In genomic region chr3:150384996-150385627, GRCm38 (mm10) we compare ENCODE assay signal across 8 mouse cellular contexts.
DNase-seq lines count a peak whose midpoint lies in the region; ATAC-seq and TF ChIP-seq lines count a peak whose summit lies in the region.

No protein-coding gene starts in this region.

- no peak overlapping the region for H3K9ac ChIP-seq in hindbrain, embryonic 12.5 days
- no peak overlapping the region for H3K9ac ChIP-seq in forebrain, embryonic 16.5 days (replicated peaks; ENCODE audit: low read depth, low read length)
- no peak overlapping the region for H3K9ac ChIP-seq in midbrain, embryonic 14.5 days (replicated peaks; ENCODE audit: low read length)

- H3K9me3 ChIP-seq in hindbrain, embryonic 10.5 days: no peaks in the 10 kb centered on the region
- no peaks in the 10 kb centered on the region for H3K9me3 ChIP-seq in hindbrain, embryonic 12.5 days (replicated peaks)
- no peaks in the 10 kb centered on the region for H3K9me3 ChIP-seq in E14TG2a.4 (ENCODE audit: low read length)
- no peaks in the 10 kb centered on the region for H3K9me3 ChIP-seq in forebrain, embryonic 16.5 days (ENCODE audit: control insufficient read depth, low read length)
- H3K9me3 ChIP-seq in midbrain, embryonic 14.5 days (ENCODE audit: control insufficient read depth, low read length): no peaks in the 10 kb centered on the region

- ATAC-seq in hindbrain, embryonic 12.5 days (ENCODE audit: low FRiP score): no peak
- ATAC-seq in forebrain, embryonic 16.5 days: peak; percentile 55; the same call in 1 of the 2 replicates
- no peak; the same call in 1 of the 2 replicates for ATAC-seq in midbrain, embryonic 14.5 days (ENCODE audit: low FRiP score, low TSS enrichment)

- H3K4me3 ChIP-seq in hindbrain, embryonic 10.5 days: no peak overlapping the region
- H3K4me3 ChIP-seq in hindbrain, embryonic 12.5 days: no peak overlapping the region
- H3K4me3 ChIP-seq in E14TG2a.4 (replicated peaks; ENCODE audit: low read length): no peak overlapping the region
- H3K4me3 ChIP-seq in forebrain, embryonic 16.5 days (replicated peaks; ENCODE audit: low read length): no peak overlapping the region
- H3K4me3 ChIP-seq in midbrain, embryonic 14.5 days (replicated peaks; ENCODE audit: low read depth, low read length): no peak overlapping the region

- no peak overlapping the region for H3K4me2 ChIP-seq in hindbrain, embryonic 12.5 days (replicated peaks)
- H3K4me2 ChIP-seq in forebrain, embryonic 16.5 days (ENCODE audit: low read length): no peak overlapping the region
- H3K4me2 ChIP-seq in midbrain, embryonic 14.5 days (ENCODE audit: low read length): no peak overlapping the region

- H3K4me1 ChIP-seq in hindbrain, embryonic 10.5 days (replicated peaks): no peaks in the 10 kb centered on the region
- H3K4me1 ChIP-seq in hindbrain, embryonic 12.5 days: no peaks in the 10 kb centered on the region
- H3K4me1 ChIP-seq in E14TG2a.4 (replicated peaks; ENCODE audit: low read depth, low read length): no peaks in the 10 kb centered on the region
- no peaks in the 10 kb centered on the region for H3K4me1 ChIP-seq in forebrain, embryonic 16.5 days (replicated peaks; ENCODE audit: control insufficient read depth, insufficient read depth, low read length)
- no peaks in the 10 kb centered on the region for H3K4me1 ChIP-seq in midbrain, embryonic 14.5 days (ENCODE audit: control insufficient read depth, insufficient read depth, low read length)

- DNase-seq in hindbrain, embryonic 10.5 days (ENCODE audit: low spot score): peak; percentile 54
- DNase-seq in brain, adult 2 months (ENCODE audit: low read depth, low spot score): peak; percentile 67
- DNase-seq in layer of hippocampus, adult 9-11 months: peak; percentile 29
- DNase-seq in midbrain, embryonic 14.5 days: peak; percentile 72
- no peak for DNase-seq in MN1 (ENCODE audit: low spot score)

- H3K27me3 ChIP-seq in hindbrain, embryonic 10.5 days (ENCODE audit: insufficient read depth, poor library complexity, severe bottlenecking): no peaks in the 10 kb centered on the region
- no peaks in the 10 kb centered on the region for H3K27me3 ChIP-seq in hindbrain, embryonic 12.5 days
- H3K27me3 ChIP-seq in E14TG2a.4 (ENCODE audit: insufficient read depth, low read length): no peaks in the 10 kb centered on the region
- H3K27me3 ChIP-seq in forebrain, embryonic 16.5 days (replicated peaks; ENCODE audit: control insufficient read depth, insufficient read depth, low read length): no peaks in the 10 kb centered on the region
- no peaks in the 10 kb centered on the region for H3K27me3 ChIP-seq in midbrain, embryonic 14.5 days (ENCODE audit: control insufficient read depth, insufficient read depth, low read length)

- WGBS in hindbrain, embryonic 10.5 days: 16% methylated on average over 1 of the region's 1 CpGs
- WGBS in hindbrain, embryonic 12.5 days: 7% methylated on average over 1 of the region's 1 CpGs
- 13% methylated on average over 1 of the region's 1 CpGs for WGBS in forebrain, embryonic 16.5 days
- WGBS in midbrain, embryonic 14.5 days: 13% methylated on average over 1 of the region's 1 CpGs

- peak; percentile 38 for TF ChIP-seq CTCF in E14TG2a.4 (conservative IDR thresholded peaks at IDR 0.05; ENCODE audit: low read length)

- H3K27ac ChIP-seq in hindbrain, embryonic 10.5 days: no peak overlapping the region
- no peak overlapping the region for H3K27ac ChIP-seq in hindbrain, embryonic 12.5 days
- H3K27ac ChIP-seq in forebrain, embryonic 16.5 days (ENCODE audit: low read length): no peak overlapping the region
- H3K27ac ChIP-seq in midbrain, embryonic 14.5 days (replicated peaks; ENCODE audit: low read depth, low read length): no peak overlapping the region

- no peaks in the 10 kb centered on the region for H3K36me3 ChIP-seq in hindbrain, embryonic 10.5 days
- H3K36me3 ChIP-seq in hindbrain, embryonic 12.5 days: no peaks in the 10 kb centered on the region
- H3K36me3 ChIP-seq in E14TG2a.4 (ENCODE audit: insufficient read depth, low read length): no peaks in the 10 kb centered on the region
- H3K36me3 ChIP-seq in forebrain, embryonic 16.5 days (ENCODE audit: control insufficient read depth, insufficient read depth): no peaks in the 10 kb centered on the region
- H3K36me3 ChIP-seq in midbrain, embryonic 14.5 days (ENCODE audit: control insufficient read depth, insufficient read depth, low read length): no peaks in the 10 kb centered on the region
